Mouse (Mus musculus) cerebral cortex, adult 2 months (tissue): ENCODE data around the gene Chst7.

ENCODE experiments used
- WGBS: fragments of 180-500 bp; shearing (Covaris S2); methylation state at CpG from one replicate; pipeline ENCODE4 v1.1.7; 2018; 5-methylcytosine and 5-hydroxymethylcytosine counted together

Gene Chst7

GRCm38 (mm10) chrX:20059381-20059971 is at the start of gene Chst7:
Gene Chst7, plus strand, starts transcription at chrX:20059560.
- WGBS, result 8% methylated on average over 39 of the region's 40 CpGs

GRCm38 (mm10) chrX:20012211-20012610 is 47.1 kb upstream of the Chst7 start:
- WGBS, result 82% methylated on average over 2 of the region's 2 CpGs

GRCm38 (mm10) chrX:20020942-20021341 is 38.4 kb upstream of the Chst7 start:
- WGBS, result 33% methylated on average over 2 of the region's 2 CpGs

- 5% methylated on average over 62 of the region's 65 CpGs for WGBS
Observed at GRCm38 (mm10) chrX:20060096-20060768, 872 bp downstream of the Chst7 start.

- WGBS, result 13% methylated on average over 43 of the region's 47 CpGs
Observed at GRCm38 (mm10) chrX:20060769-20061315, 1.5 kb downstream of the Chst7 start.

- 75% methylated on average over 3 of the region's 3 CpGs for WGBS
Observed at GRCm38 (mm10) chrX:20061764-20062480, 2.6 kb downstream of the Chst7 start.

GRCm38 (mm10) chrX:20070196-20070595 is 10.8 kb downstream of the Chst7 start:
- 68% methylated on average over 4 of the region's 4 CpGs for WGBS

- 79% methylated on average over 2 of the region's 2 CpGs for WGBS
Observed at GRCm38 (mm10) chrX:20117717-20118116, 58.4 kb downstream of the Chst7 start.

- WGBS, result 67% methylated on average over 2 of the region's 2 CpGs
Observed at GRCm38 (mm10) chrX:20125481-20125880, 66.1 kb downstream of the Chst7 start.

GRCm38 (mm10) chrX:20129466-20129865 is 70.1 kb downstream of the Chst7 start:
- 55% methylated on average over 1 of the region's 1 CpGs for WGBS
